Mouse (Mus musculus) megakaryocyte, embryonic 14.5 days (primary cell): ENCODE measurements around the gene Garnl3. TPM values are rescaled to one million over a fixed set of nuclear protein-coding genes. Genes with fewer than 3 reads are reported as not detected.

Source experiments
- H3K27me3 ChIP-seq: replicated peaks from 2 replicates; pipeline ENCODE3; 2012; ENCODE audit warnings: inconsistent platforms
- H3K36me3 ChIP-seq: replicated peaks from 2 replicates; pipeline ENCODE3; 2012; ENCODE audit warnings: low read length, inconsistent platforms, mixed read lengths
- H3K4me1 ChIP-seq: 2 replicates; pipeline ENCODE4 v1.6.1; 2012; ENCODE audit warnings: inconsistent platforms
- H3K4me3 ChIP-seq: replicated peaks from 2 replicates; pipeline ENCODE3; 2012; ENCODE audit warnings: moderate library complexity, mild to moderate bottlenecking, inconsistent platforms
- H3K9me3 ChIP-seq: 2 replicates; pipeline ENCODE4 v1.6.1; 2012; ENCODE audit warnings: inconsistent platforms
- FLI1 ChIP-seq: IDR thresholded peaks from 2 replicates; pipeline ENCODE4 v1.6.1; 2012; ENCODE audit warnings: low read length, inconsistent platforms, mixed read lengths
- GATA1 ChIP-seq: IDR thresholded peaks from 3 replicates; pipeline ENCODE4 v1.6.1; 2012; ENCODE audit warnings: mixed read lengths, low read length, inconsistent platforms, borderline replicate concordance
- polyA plus RNA-seq: library from polyadenylated mRNA; stranded (reverse); fragments of >175 nt; gene quantifications from 2 replicates; pipeline ENCODE4 v1.2.3, GENCODE M21; 2012; ENCODE audit warnings: low replicate concordance; ENCODE audit not compliant: insufficient read depth

The Garnl3 gene
- polyA plus RNA-seq, 1 experiment: 0.06 TPM

GRCm38 (mm10) chr2:33170777-33171565, 39.5 kb upstream of the Garnl3 start:
- no peaks in the 10 kb centered on the region for H3K36me3 ChIP-seq
- no peaks in the 10 kb centered on the region for H3K9me3 ChIP-seq
- H3K4me1 ChIP-seq: peaks cover 42% of the 10 kb centered on the region
- peaks cover 65% of the 10 kb centered on the region for H3K27me3 ChIP-seq
- H3K4me3 ChIP-seq: no peak overlapping the region
- no peak for TF ChIP-seq GATA1
- no peak for TF ChIP-seq FLI1

- Histone ChIP-seq H3K9me3 (no peaks in the 10 kb centered on the region), H3K27me3 (peaks cover 69% of the 10 kb centered on the region), H3K4me3 (no peak overlapping the region), H3K4me1 (peaks cover 57% of the 10 kb centered on the region), H3K36me3 (no peaks in the 10 kb centered on the region)
- no peak for TF ChIP-seq FLI1
- no peak for TF ChIP-seq GATA1
Measured at GRCm38 (mm10) chr2:33169445-33169844, 38.0 kb upstream of the Garnl3 start.

GRCm38 (mm10) chr2:33167060-33167459, 35.6 kb upstream of the Garnl3 start:
- no peak overlapping the region for H3K4me3 ChIP-seq
- peaks cover 51% of the 10 kb centered on the region for H3K4me1 ChIP-seq
- peaks cover 73% of the 10 kb centered on the region for H3K27me3 ChIP-seq
- no peaks in the 10 kb centered on the region for H3K9me3 ChIP-seq
- TF ChIP-seq GATA1 (no peak), FLI1 (no peak)
- no peaks in the 10 kb centered on the region for H3K36me3 ChIP-seq

GRCm38 (mm10) chr2:33165710-33166374, 34.4 kb upstream of the Garnl3 start:
- Histone ChIP-seq H3K36me3 (no peaks in the 10 kb centered on the region), H3K4me1 (peaks cover 51% of the 10 kb centered on the region)
- no peak for TF ChIP-seq GATA1
- no peak for TF ChIP-seq FLI1

GRCm38 (mm10) chr2:33165229-33165628, 33.8 kb upstream of the Garnl3 start:
- Histone ChIP-seq H3K36me3 (no peaks in the 10 kb centered on the region), H3K27me3 (peaks cover 73% of the 10 kb centered on the region), H3K9me3 (no peaks in the 10 kb centered on the region), H3K4me1 (peaks cover 51% of the 10 kb centered on the region), H3K4me3 (no peak overlapping the region)
- TF ChIP-seq FLI1: no peak
- no peak for TF ChIP-seq GATA1

More at GRCm38 (mm10) chr2:33165710-33166374, 34.4 kb upstream of the Garnl3 start:
- Histone ChIP-seq H3K27me3 (peaks cover 73% of the 10 kb centered on the region), H3K4me3 (no peak overlapping the region), H3K9me3 (no peaks in the 10 kb centered on the region)

GRCm38 (mm10) chr2:33164646-33165045, 33.2 kb upstream of the Garnl3 start:
- H3K27me3 ChIP-seq: peaks cover 79% of the 10 kb centered on the region
- H3K4me3 ChIP-seq: no peak overlapping the region
- no peaks in the 10 kb centered on the region for H3K36me3 ChIP-seq
- peaks cover 49% of the 10 kb centered on the region for H3K4me1 ChIP-seq
- no peaks in the 10 kb centered on the region for H3K9me3 ChIP-seq
- TF ChIP-seq GATA1 (no peak), FLI1 (no peak)

- H3K4me1 ChIP-seq: peaks cover 36% of the 10 kb centered on the region
- no peaks in the 10 kb centered on the region for H3K36me3 ChIP-seq
- H3K9me3 ChIP-seq: no peaks in the 10 kb centered on the region
- H3K4me3 ChIP-seq: no peak overlapping the region
- TF ChIP-seq GATA1 (no peak), FLI1 (no peak)
- peaks cover 88% of the 10 kb centered on the region for H3K27me3 ChIP-seq
Measured at GRCm38 (mm10) chr2:33162126-33162525, 30.7 kb upstream of the Garnl3 start.

GRCm38 (mm10) chr2:33160326-33160973, 29.0 kb upstream of the Garnl3 start:
- no peaks in the 10 kb centered on the region for H3K36me3 ChIP-seq
- H3K27me3 ChIP-seq: peaks cover 88% of the 10 kb centered on the region
- H3K4me1 ChIP-seq: peaks cover 19% of the 10 kb centered on the region
- H3K4me3 ChIP-seq: no peak overlapping the region
- H3K9me3 ChIP-seq: no peaks in the 10 kb centered on the region
- no peak for TF ChIP-seq GATA1
- no peak for TF ChIP-seq FLI1

- Histone ChIP-seq H3K27me3 (peaks cover 84% of the 10 kb centered on the region), H3K9me3 (no peaks in the 10 kb centered on the region), H3K4me3 (peak overlapping the region; percentile 29), H3K36me3 (no peaks in the 10 kb centered on the region), H3K4me1 (peaks cover 11% of the 10 kb centered on the region)
- no peak for TF ChIP-seq FLI1
- no peak for TF ChIP-seq GATA1
Measured at GRCm38 (mm10) chr2:33159593-33159992, 28.1 kb upstream of the Garnl3 start.
